Mouse (Mus musculus): ENCODE data around the gene Tctex1d2. TPM values are rescaled to one million over a fixed set of nuclear protein-coding genes. Genes with fewer than 3 reads are reported as not detected.

The Tctex1d2 gene
- total and polyA plus RNA-seq, 3 experiments: 13.0 to 239 (median 23.7) TPM

- 0 out of 2 replicates have a peak within 1 kb of the TSS, but pooled peaks have one; percentile 13 for H3K27ac ChIP-seq (ENCODE audit: control insufficient read depth, low read depth, low read length)
- H3K27me3 ChIP-seq (ENCODE audit: control insufficient read depth in 1 of 2, insufficient read depth in 2 of 2, low read length in 2 of 2): no peaks in the 10 kb centered on the region
- H3K9me3 ChIP-seq (replicated peaks; ENCODE audit: insufficient read depth, low read length): no peaks in the 10 kb centered on the region
- H3K79me2 ChIP-seq (ENCODE audit: control insufficient read depth, insufficient read depth, low read length, poor library complexity): no peaks in the 10 kb centered on the region
- H3K9ac ChIP-seq (ENCODE audit: control insufficient read depth, low read depth, low read length, poor library complexity, severe bottlenecking): no peak within 1 kb of the TSS
- TF ChIP-seq MAZ (IDR thresholded peaks at IDR 0.05; ENCODE audit: low read depth, low read length): no peak
- no peak for TF ChIP-seq USF2 (IDR thresholded peaks at IDR 0.05; ENCODE audit: borderline replicate concordance in 1 of 2, insufficient read depth in 1 of 2, low read depth in 1 of 2, low read length in 2 of 2)
- peaks cover 8 to 20% of the 10 kb centered on the region in 2 experiments for H3K4me1 ChIP-seq (ENCODE audit: control insufficient read depth in 1 of 2, insufficient read depth in 2 of 2, low read length in 2 of 2)
- no peak for DNase-seq (ENCODE audit: low read depth, low spot score)
- H3K4me3 ChIP-seq (ENCODE audit: control insufficient read depth in 1 of 2, insufficient read depth in 1 of 2, low read depth in 2 of 2, low read length in 2 of 2): no peak within 1 kb of the TSS
- H3K36me3 ChIP-seq (ENCODE audit: control insufficient read depth in 1 of 2, insufficient read depth in 2 of 2, low read length in 2 of 2): peaks cover 0 to 7% of the 10 kb centered on the region in 2 experiments; a peak in 2 of 4 replicates
Observed at GRCm38 (mm10) chr16:32400267-32400666, 19.2 kb upstream of the Tctex1d2 start, which contains the start of gene Tm4sf19. Gene Tm4sf19, plus strand, starts transcription at chr16:32400506.

DNA sequence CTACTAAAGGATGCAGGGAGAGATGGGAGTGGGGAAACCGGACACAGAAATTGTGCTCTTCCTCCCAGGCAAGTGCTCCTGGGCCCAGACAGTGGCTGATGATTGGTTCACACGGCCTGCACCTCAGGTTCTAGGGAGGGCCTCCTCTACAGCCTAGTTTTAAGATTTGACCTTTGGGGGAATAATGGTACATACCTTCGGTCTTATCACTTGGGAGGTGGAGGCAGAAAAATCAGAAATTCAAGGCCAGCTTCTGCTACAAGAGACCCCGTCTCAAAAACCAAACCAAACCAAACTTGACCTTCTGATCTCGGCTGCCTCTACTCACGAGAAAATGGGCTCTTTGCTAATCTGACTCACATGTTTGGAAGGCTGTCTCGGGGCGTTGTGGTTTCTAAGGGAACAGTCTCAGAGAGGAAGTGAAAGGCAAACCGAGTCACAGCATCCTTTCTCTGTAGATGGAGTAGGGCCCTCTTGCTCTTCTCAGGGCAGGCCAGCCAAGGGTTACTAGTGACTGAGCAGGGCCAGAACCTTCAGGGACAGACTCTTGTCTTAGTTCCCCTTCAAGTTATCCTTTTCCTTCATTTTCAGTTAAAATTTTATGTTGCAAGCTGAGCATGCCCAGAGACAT is 18.1 kb upstream of the Tctex1d2 start:
- Histone ChIP-seq H3K4me3 (ENCODE audit: control insufficient read depth in 1 of 2, insufficient read depth in 1 of 2, low read depth in 2 of 2, low read length in 2 of 2) (no peak overlapping the region), H3K9me3 (replicated peaks; ENCODE audit: insufficient read depth, low read length) (no peaks in the 10 kb centered on the region), H3K27ac (ENCODE audit: control insufficient read depth, low read depth, low read length) (no peak overlapping the region), H3K36me3 (ENCODE audit: control insufficient read depth in 1 of 2, insufficient read depth in 2 of 2, low read length in 2 of 2) (peaks cover 0 to 4% of the 10 kb centered on the region in 2 experiments; a peak in 2 of 4 replicates), H3K9ac (ENCODE audit: control insufficient read depth, low read depth, low read length, poor library complexity, severe bottlenecking) (no peak overlapping the region), H3K4me1 (ENCODE audit: control insufficient read depth in 1 of 2, insufficient read depth in 2 of 2, low read length in 2 of 2) (peaks cover 3 to 13% of the 10 kb centered on the region in 2 experiments), H3K27me3 (ENCODE audit: control insufficient read depth in 1 of 2, insufficient read depth in 2 of 2, low read length in 2 of 2) (no peaks in the 10 kb centered on the region), H3K79me2 (ENCODE audit: control insufficient read depth, insufficient read depth, low read length, poor library complexity) (no peaks in the 10 kb centered on the region)
- no peak for TF ChIP-seq POLR2AphosphoS2 (IDR thresholded peaks at IDR 0.05; ENCODE audit: low read length)
- TF ChIP-seq MXI1 (IDR thresholded peaks at IDR 0.05; ENCODE audit: low read depth, low read length): 0 out of 2 replicates have a peak, but pooled peaks have one; percentile 47
- DNase-seq (ENCODE audit: low read depth, low spot score): peak; percentile 54

DNA sequence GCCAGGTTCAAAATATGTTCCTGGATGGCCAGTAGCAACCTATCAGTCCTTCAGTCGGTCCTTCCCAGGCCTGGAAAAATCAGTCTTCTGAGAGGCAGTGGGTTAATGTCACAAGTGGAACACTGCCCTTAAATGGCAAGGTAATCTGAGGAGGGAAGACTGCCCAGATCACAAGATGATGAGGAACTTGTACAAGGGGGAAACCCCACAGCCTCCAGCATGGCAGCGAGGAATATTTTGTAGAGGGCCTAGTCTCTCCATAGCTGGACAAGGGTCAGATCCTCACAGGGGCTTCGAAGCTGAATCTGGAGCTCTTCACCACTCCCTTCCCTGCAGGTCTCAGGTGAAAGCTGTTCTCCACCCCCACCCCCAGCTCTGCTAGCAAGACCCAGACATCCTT is 16.7 kb upstream of the Tctex1d2 start:
- Histone ChIP-seq H3K4me3 (ENCODE audit: control insufficient read depth in 1 of 2, insufficient read depth in 1 of 2, low read depth in 2 of 2, low read length in 2 of 2) (no peak overlapping the region), H3K9ac (ENCODE audit: control insufficient read depth, low read depth, low read length, poor library complexity, severe bottlenecking) (no peak overlapping the region), H3K79me2 (ENCODE audit: control insufficient read depth, insufficient read depth, low read length, poor library complexity) (no peaks in the 10 kb centered on the region; the same call in 1 of the 2 replicates), H3K4me1 (ENCODE audit: control insufficient read depth in 1 of 2, insufficient read depth in 2 of 2, low read length in 2 of 2) (peaks cover 3 to 11% of the 10 kb centered on the region in 2 experiments), H3K36me3 (ENCODE audit: control insufficient read depth in 1 of 2, insufficient read depth in 2 of 2, low read length in 2 of 2) (peaks cover 0 to 4% of the 10 kb centered on the region in 2 experiments; a peak in 2 of 4 replicates), H3K27ac (ENCODE audit: control insufficient read depth, low read depth, low read length) (no peak overlapping the region), H3K9me3 (replicated peaks; ENCODE audit: insufficient read depth, low read length) (no peaks in the 10 kb centered on the region), H3K27me3 (ENCODE audit: control insufficient read depth in 1 of 2, insufficient read depth in 2 of 2, low read length in 2 of 2) (peaks cover 0 to 1% of the 10 kb centered on the region in 2 experiments; a peak in 1 of 4 replicates)
- no peak for DNase-seq (ENCODE audit: low read depth, low spot score)
- TF ChIP-seq POLR2A (IDR thresholded peaks at IDR 0.05; ENCODE audit: control insufficient read depth in 1 of 2, insufficient read depth in 1 of 2, low read depth in 1 of 2, low read length in 2 of 2, poor library complexity in 1 of 2) (no peak), RCOR1 (IDR thresholded peaks at IDR 0.05; ENCODE audit: low read depth, low read length) (no peak), POLR2AphosphoS2 (IDR thresholded peaks at IDR 0.05; ENCODE audit: low read length) (no peak), HCFC1 (IDR thresholded peaks at IDR 0.05; ENCODE audit: low read depth, low read length) (no peak), NELFE (IDR thresholded peaks at IDR 0.05; ENCODE audit: low read depth, low read length) (no peak), MYC (IDR thresholded peaks at IDR 0.05; ENCODE audit: low read depth, low read length) (no peak), MEF2A (IDR thresholded peaks at IDR 0.05; ENCODE audit: extremely low read depth, insufficient replicate concordance, low read depth, low read length, poor library complexity, severe bottlenecking) (no peak), CTCF (IDR thresholded peaks at IDR 0.05 in 2 of 3, conservative IDR thresholded peaks at IDR 0.05 in 1 of 3; ENCODE audit: control insufficient read depth in 1 of 3, insufficient read depth in 1 of 3, low read depth in 2 of 3, low read length in 3 of 3, poor library complexity in 1 of 3, severe bottlenecking in 1 of 3) (no peak), TCF12 (IDR thresholded peaks at IDR 0.05; ENCODE audit: low read depth, low read length) (no peak), E2F4 (IDR thresholded peaks at IDR 0.05; ENCODE audit: borderline replicate concordance, low read depth, low read length) (no peak), ZMIZ1 (IDR thresholded peaks at IDR 0.05; ENCODE audit: low read depth, low read length) (no peak), MYB (IDR thresholded peaks at IDR 0.05; ENCODE audit: low read depth, low read length) (no peak), NRF1 (IDR thresholded peaks at IDR 0.05; ENCODE audit: insufficient read depth, low read depth, low read length, poor library complexity, severe bottlenecking) (no peak)

Data from MEL (cell line).